Mouse (Mus musculus): ENCODE measurements around the gene Emc9.

GRCm38 (mm10) chr14:55586149-55586548 is 1.0 kb upstream of the Emc9 start:
- no peak for TF ChIP-seq POLR2A (IDR thresholded peaks at IDR 0.05; ENCODE audit: insufficient read depth, low read depth, low read length)
- TF ChIP-seq CTCF (IDR thresholded peaks at IDR 0.05) = no peak
- TF ChIP-seq EP300 (IDR thresholded peaks at IDR 0.05; ENCODE audit: insufficient read depth, low read depth, low read length) = no peak

All from heart, adult 2 months (tissue).